Mouse (Mus musculus) adrenal gland, adult 10 weeks (tissue): ENCODE measurements around the gene Cep44. TPM values are rescaled to one million over a fixed set of nuclear protein-coding genes. Genes with fewer than 3 reads are reported as not detected.

Source experiments
- polyA plus RNA-seq: library from polyadenylated mRNA; stranded (reverse); fragments of 350-450 nt; fragmentation: Illumina TruSeq; extraction: RNeasy Lipid Tissue Mini Kit (QIAGEN cat#74804); gene quantifications from one replicate; pipeline ENCODE4 v1.2.3, GENCODE M21; 2014; ENCODE audit warnings: low read depth, low replicate concordance

The Cep44 gene
- polyA plus RNA-seq = 30.2 TPM

DNA sequence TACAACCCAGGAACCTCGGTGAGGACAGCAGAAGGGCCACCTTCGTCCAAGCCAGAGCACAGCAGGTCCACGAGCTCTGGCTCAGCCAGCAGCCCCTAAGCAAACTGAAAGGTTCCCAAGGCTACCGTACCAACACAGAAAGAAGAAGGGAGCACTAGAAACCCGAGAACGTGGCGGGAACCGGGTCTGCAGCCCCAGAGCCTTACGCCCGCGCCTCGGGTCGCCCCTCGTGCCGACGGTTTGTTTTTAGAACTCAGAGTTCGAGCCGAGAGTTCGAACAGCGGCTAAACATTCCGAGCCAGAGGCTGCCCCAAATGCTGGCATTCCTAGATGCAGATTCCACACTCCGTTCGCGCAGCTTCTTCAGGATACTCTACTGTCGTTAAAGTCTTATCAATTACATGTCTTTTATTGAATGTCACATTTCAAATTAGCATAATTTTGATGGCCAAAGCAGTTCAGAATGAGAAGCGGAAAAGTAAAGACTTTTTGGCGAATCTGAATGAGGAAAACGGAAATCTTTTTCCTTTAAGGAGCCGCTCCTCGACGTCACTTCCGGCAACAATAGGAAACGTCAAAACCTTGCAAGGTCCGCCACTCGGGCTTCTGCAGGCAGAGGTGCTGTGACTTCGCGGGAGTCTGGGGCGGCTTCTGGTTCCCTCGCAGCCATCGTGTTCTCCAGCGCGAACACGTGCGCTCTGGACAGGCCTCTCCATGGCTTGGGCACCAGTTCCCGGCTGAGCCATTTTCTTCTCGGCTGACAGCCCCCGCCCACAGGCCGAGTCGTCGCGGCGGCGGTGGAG lies at the start of gene Cep44, which contains the start of gene Fbxo8:
TSS of gene Cep44 (minus strand) at position 490 of the 803 bp plus-strand sequence.
TSS of gene Fbxo8 (plus strand) at position 533 of the 803 bp plus-strand sequence.

Other genes starting within 250 kb of the Cep44 start
- 170 TPM for gene Fbxo8, start within 50 bp of the Cep44 start, polyA plus RNA-seq